Mouse (Mus musculus): Measurements from ENCODE around the gene Mill2. TPM values are rescaled to one million over a fixed set of nuclear protein-coding genes. Genes with fewer than 3 reads are reported as not detected.
A peak's percentile ranks its signal among the peaks of the same experiment; 100 is the strongest.

The Mill2 gene
- polyA plus RNA-seq, 1 experiment: 0.79 TPM

GRCm38 (mm10) chr7:18893651-18894430, 54.1 kb downstream of the Mill2 start:
- peaks cover 19% of the 10 kb centered on the region for H3K4me1 ChIP-seq
- H3K36me3 ChIP-seq (replicated peaks; ENCODE audit: low read length): peaks cover 53% of the 10 kb centered on the region
- H3K27me3 ChIP-seq (replicated peaks): peaks cover 9% of the 10 kb centered on the region
- no peaks in the 10 kb centered on the region for H3K9me3 ChIP-seq
- no peak for TF ChIP-seq GATA1 (IDR thresholded peaks at IDR 0.05; ENCODE audit: borderline replicate concordance, low read length)
- no peak for TF ChIP-seq FLI1 (IDR thresholded peaks at IDR 0.05; ENCODE audit: low read length)
- H3K4me3 ChIP-seq (replicated peaks): no peak overlapping the region

DNA sequence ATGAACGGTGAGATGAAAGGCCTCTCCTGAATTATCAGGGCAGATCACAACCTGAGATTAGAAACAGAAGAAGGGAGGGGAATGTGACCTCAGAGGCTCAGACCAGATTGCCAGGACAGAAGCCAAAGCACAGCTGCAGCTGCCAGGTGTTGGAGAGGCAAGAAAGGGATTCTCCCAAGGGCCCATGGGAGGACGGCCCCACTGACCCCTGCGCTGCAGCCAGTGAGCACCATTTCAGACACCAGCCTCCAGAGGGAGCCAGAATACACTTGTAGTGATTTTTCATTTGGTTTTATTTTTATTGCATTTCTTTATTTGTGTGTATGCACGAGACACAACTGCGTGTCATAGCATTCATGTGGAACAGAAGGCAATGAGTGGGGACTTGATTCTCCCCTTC, 56.8 kb downstream of the Mill2 start:
- no peak for TF ChIP-seq FLI1 (IDR thresholded peaks at IDR 0.05; ENCODE audit: low read length)
- TF ChIP-seq GATA1 (IDR thresholded peaks at IDR 0.05; ENCODE audit: borderline replicate concordance, low read length): no peak
- peaks cover 53% of the 10 kb centered on the region for H3K36me3 ChIP-seq (replicated peaks; ENCODE audit: low read length)

DNA sequence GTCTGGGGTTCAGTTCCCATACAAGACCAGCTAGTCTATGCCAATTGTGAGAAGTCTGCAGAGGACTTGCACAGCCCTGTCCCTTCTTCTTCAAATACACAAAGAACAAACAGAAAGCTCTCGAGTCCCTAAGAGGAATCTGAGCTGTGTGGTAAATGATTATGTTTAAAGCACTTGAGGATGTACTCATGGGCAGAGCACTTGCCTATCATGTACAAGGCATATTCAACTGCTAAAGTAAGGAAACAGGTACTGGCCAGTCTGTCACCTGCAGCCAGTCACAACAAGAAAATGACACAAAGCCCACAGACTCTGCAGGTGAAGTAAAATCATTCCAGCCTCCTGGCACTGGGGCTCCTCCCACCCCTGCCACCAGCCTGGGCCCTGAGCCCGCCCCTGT, 60.7 kb downstream of the Mill2 start:
- no peaks in the 10 kb centered on the region for H3K9me3 ChIP-seq
- TF ChIP-seq GATA1 (IDR thresholded peaks at IDR 0.05; ENCODE audit: borderline replicate concordance, low read length) (no peak), FLI1 (IDR thresholded peaks at IDR 0.05; ENCODE audit: low read length) (no peak)
- no peaks in the 10 kb centered on the region for H3K27me3 ChIP-seq (replicated peaks)
- peaks cover 75% of the 10 kb centered on the region for H3K36me3 ChIP-seq (replicated peaks; ENCODE audit: low read length)
- H3K4me3 ChIP-seq (replicated peaks): no peak overlapping the region
- H3K4me1 ChIP-seq: peaks cover 19% of the 10 kb centered on the region

More for the DNA sequence above, 56.8 kb downstream of the Mill2 start:
- H3K9me3 ChIP-seq: no peaks in the 10 kb centered on the region
- H3K27me3 ChIP-seq (replicated peaks): peaks cover 9% of the 10 kb centered on the region
- no peak overlapping the region for H3K4me3 ChIP-seq (replicated peaks)
- peaks cover 28% of the 10 kb centered on the region for H3K4me1 ChIP-seq

DNA sequence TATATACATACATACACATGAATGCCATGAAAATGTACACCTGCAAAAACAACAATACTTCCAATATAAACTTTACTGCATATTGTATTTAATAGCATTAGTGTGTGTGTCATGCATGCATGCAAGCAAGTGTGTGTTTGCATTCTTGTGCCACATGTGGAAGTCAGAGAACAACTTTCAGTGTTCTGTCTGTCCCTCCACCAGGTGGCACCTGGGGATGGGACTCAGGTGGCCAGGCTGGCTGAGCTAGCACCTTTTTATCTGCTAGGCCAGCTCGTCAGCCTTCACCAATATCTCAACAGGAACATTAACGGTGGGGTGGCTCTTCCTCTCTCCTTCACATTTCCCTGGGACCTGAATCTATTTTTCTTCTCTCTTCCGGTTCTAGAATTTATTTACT, 62.7 kb downstream of the Mill2 start:
- Histone ChIP-seq H3K4me1 (peaks cover 19% of the 10 kb centered on the region), H3K36me3 (replicated peaks; ENCODE audit: low read length) (peaks cover 73% of the 10 kb centered on the region), H3K4me3 (replicated peaks) (no peak overlapping the region), H3K27me3 (replicated peaks) (no peaks in the 10 kb centered on the region), H3K9me3 (no peaks in the 10 kb centered on the region)
- TF ChIP-seq GATA1 (IDR thresholded peaks at IDR 0.05; ENCODE audit: borderline replicate concordance, low read length) (no peak), FLI1 (IDR thresholded peaks at IDR 0.05; ENCODE audit: low read length) (no peak)

- Histone ChIP-seq H3K4me1 (peaks cover 38% of the 10 kb centered on the region), H3K27me3 (replicated peaks) (no peaks in the 10 kb centered on the region), H3K4me3 (replicated peaks) (no peak overlapping the region), H3K9me3 (no peaks in the 10 kb centered on the region), H3K36me3 (replicated peaks; ENCODE audit: low read length) (peaks cover 55% of the 10 kb centered on the region)
- TF ChIP-seq FLI1 (IDR thresholded peaks at IDR 0.05; ENCODE audit: low read length) (no peak), GATA1 (IDR thresholded peaks at IDR 0.05; ENCODE audit: borderline replicate concordance, low read length) (no peak)
Measured at GRCm38 (mm10) chr7:18904971-18905370, 65.2 kb downstream of the Mill2 start.

- Histone ChIP-seq H3K4me3 (replicated peaks) (peak overlapping the region; percentile 97), H3K36me3 (replicated peaks; ENCODE audit: low read length) (peaks cover 16% of the 10 kb centered on the region), H3K9me3 (no peaks in the 10 kb centered on the region), H3K27me3 (replicated peaks) (peaks cover 4% of the 10 kb centered on the region), H3K4me1 (peaks cover 35% of the 10 kb centered on the region)
- no peak for TF ChIP-seq FLI1 (IDR thresholded peaks at IDR 0.05; ENCODE audit: low read length)
- TF ChIP-seq GATA1 (IDR thresholded peaks at IDR 0.05; ENCODE audit: borderline replicate concordance, low read length): no peak
Measured at GRCm38 (mm10) chr7:18909797-18910196, 70.0 kb downstream of the Mill2 start.

- TF ChIP-seq FLI1 (IDR thresholded peaks at IDR 0.05; ENCODE audit: low read length) (peak; percentile 37; the same call in 1 of the 2 replicates), GATA1 (IDR thresholded peaks at IDR 0.05; ENCODE audit: borderline replicate concordance, low read length) (no peak)
- H3K27me3 ChIP-seq (replicated peaks): peaks cover 4% of the 10 kb centered on the region
- H3K36me3 ChIP-seq (replicated peaks; ENCODE audit: low read length): peaks cover 16% of the 10 kb centered on the region
- H3K4me3 ChIP-seq (replicated peaks): peak within 1 kb of the TSS; percentile 97
- H3K9me3 ChIP-seq: no peaks in the 10 kb centered on the region
- peaks cover 30% of the 10 kb centered on the region for H3K4me1 ChIP-seq
Measured at GRCm38 (mm10) chr7:18910241-18910831, 70.6 kb downstream of the Mill2 start, which contains the start of gene Ccdc61. Gene Ccdc61 (minus strand): TSS chr7:18910415.

Other genes with a start within 250 kb of the Mill2 start
- gene Psg23, start 223.5 kb upstream of the Mill2 start, polyA plus RNA-seq (2012; ENCODE audit: insufficient read depth, low replicate concordance): not detected in 2 replicates
- not detected in 2 replicates for gene Psg21, start 183.2 kb upstream of the Mill2 start, polyA plus RNA-seq (2012; ENCODE audit: insufficient read depth, low replicate concordance)
- gene Psg20, start 153.8 kb upstream of the Mill2 start, polyA plus RNA-seq (2012; ENCODE audit: insufficient read depth, low replicate concordance): not detected in 2 replicates
- 1.0 TPM in 1 of 2 replicates, not detected in the other for gene Psg22, start 121.9 kb upstream of the Mill2 start, polyA plus RNA-seq (2012; ENCODE audit: insufficient read depth, low replicate concordance)
- gene Psg19, start 41.4 kb upstream of the Mill2 start, polyA plus RNA-seq (2012; ENCODE audit: insufficient read depth, low replicate concordance): not detected in 2 replicates
- gene Psg17, start 18.4 kb upstream of the Mill2 start, polyA plus RNA-seq (2012; ENCODE audit: insufficient read depth, low replicate concordance): not detected in 2 replicates
- 14.1 TPM in 1 of 2 replicates, not detected in the other for gene Pglyrp1, start 31.4 kb downstream of the Mill2 start, polyA plus RNA-seq (2012; ENCODE audit: insufficient read depth, low replicate concordance)
- gene Ccdc61, start 70.4 kb downstream of the Mill2 start, polyA plus RNA-seq (2012; ENCODE audit: insufficient read depth, low replicate concordance): 55.0 and 80.2 TPM in 2 replicates
- gene Nova2, start 85.9 kb downstream of the Mill2 start, polyA plus RNA-seq (2012; ENCODE audit: insufficient read depth, low replicate concordance): 0.02 and 0.64 TPM in 2 replicates
- gene Nanos2, start 147.4 kb downstream of the Mill2 start, polyA plus RNA-seq (2012; ENCODE audit: insufficient read depth, low replicate concordance): not detected in 2 replicates
- 2.5 and 6.7 TPM in 2 replicates for gene Mypop, start 151.3 kb downstream of the Mill2 start, polyA plus RNA-seq (2012; ENCODE audit: insufficient read depth, low replicate concordance)
- 53.2 and 120 TPM in 2 replicates for gene Irf2bp1, start 164.1 kb downstream of the Mill2 start, polyA plus RNA-seq (2012; ENCODE audit: insufficient read depth, low replicate concordance)
- gene Foxa3, start 183.6 kb downstream of the Mill2 start, polyA plus RNA-seq (2012; ENCODE audit: insufficient read depth, low replicate concordance): not detected in 2 replicates
- 176 and 205 TPM in 2 replicates for gene Sympk, start 184.4 kb downstream of the Mill2 start, polyA plus RNA-seq (2012; ENCODE audit: insufficient read depth, low replicate concordance)
- not detected in 2 replicates for gene Rsph6a, start 214.7 kb downstream of the Mill2 start, polyA plus RNA-seq (2012; ENCODE audit: insufficient read depth, low replicate concordance)
- 13.4 and 30.3 TPM in 2 replicates for gene Dmwd, start 236.3 kb downstream of the Mill2 start, polyA plus RNA-seq (2012; ENCODE audit: insufficient read depth, low replicate concordance)
- gene Dmpk, start 243.9 kb downstream of the Mill2 start, polyA plus RNA-seq (2012; ENCODE audit: insufficient read depth, low replicate concordance): 7.7 and 25.2 TPM in 2 replicates

All from megakaryocyte, embryonic 14.5 days (primary cell).